Comparison of ENCODE assay signal across 26 mouse cellular contexts in genomic region chr11:22938983-22939382, GRCm38 (mm10). TPM values are rescaled to one million over a fixed set of nuclear protein-coding genes. Genes with fewer than 3 reads are reported as not detected.
DNase-seq lines count a peak whose midpoint lies in the region; ATAC-seq and TF ChIP-seq lines count a peak whose summit lies in the region.
"Had no signal": no experiment of that assay in that cellular context is flagged by ENCODE, and none has a peak within 500 bp of the region (broad histone marks: within the 10 kb centered on the region; RNA-seq: fewer than 3 reads in every experiment).

No protein-coding gene starts in this region.

- TF ChIP-seq POLR2A in thymus, adult 2 months (IDR thresholded peaks at IDR 0.05; ENCODE audit: control insufficient read depth, extremely low read depth, insufficient read depth, low read length, poor library complexity) = no peak
- no peak for TF ChIP-seq POLR2A in MEL (IDR thresholded peaks at IDR 0.05; ENCODE audit: control insufficient read depth in 1 of 2, insufficient read depth in 1 of 2, low read depth in 1 of 2, low read length in 2 of 2, poor library complexity in 1 of 2)

- TF ChIP-seq CTCF in thymus, adult 2 months (IDR thresholded peaks at IDR 0.05; ENCODE audit: borderline replicate concordance, control insufficient read depth, extremely low read depth, insufficient read depth, low read length, poor library complexity) = no peak
- TF ChIP-seq CTCF in MEL (IDR thresholded peaks at IDR 0.05 in 2 of 3, conservative IDR thresholded peaks at IDR 0.05 in 1 of 3; ENCODE audit: control insufficient read depth in 1 of 3, insufficient read depth in 1 of 3, low read depth in 2 of 3, low read length in 3 of 3, poor library complexity in 1 of 3, severe bottlenecking in 1 of 3) = no peak
- TF ChIP-seq CTCF in left cerebral cortex, adult 2 months (IDR thresholded peaks at IDR 0.05) = no peak

- H3K9me3 ChIP-seq in heart, embryonic 11.5 days (replicated peaks; ENCODE audit: control insufficient read depth, low read length) = no peaks in the 10 kb centered on the region
- no peaks in the 10 kb centered on the region for H3K9me3 ChIP-seq in heart, embryonic 12.5 days (replicated peaks)
- no peaks in the 10 kb centered on the region for H3K9me3 ChIP-seq in MEL (replicated peaks; ENCODE audit: insufficient read depth, low read length)
- H3K9me3 ChIP-seq: embryonic facial prominence, embryonic 12.5 days; embryonic facial prominence, embryonic 15.5 days; forebrain, embryonic 13.5 days; G1E; heart, embryonic 13.5 days had no signal

- 57% methylated on average over 2 of the region's 2 CpGs for WGBS in heart, embryonic 11.5 days (ENCODE audit: insufficient replicate concordance)
- WGBS in heart, embryonic 12.5 days = 65% methylated on average over 2 of the region's 2 CpGs
- WGBS in thymus, adult 2 months = 98% methylated on average over 2 of the region's 2 CpGs

- H3K27me3 ChIP-seq in heart, embryonic 11.5 days (ENCODE audit: control insufficient read depth, insufficient read depth, low read length) = no peaks in the 10 kb centered on the region
- H3K27me3 ChIP-seq in heart, embryonic 12.5 days (replicated peaks) = no peaks in the 10 kb centered on the region
- no peaks in the 10 kb centered on the region for H3K27me3 ChIP-seq in thymus, adult 2 months (ENCODE audit: control insufficient read depth, insufficient read depth, low read length)
- no peaks in the 10 kb centered on the region for H3K27me3 ChIP-seq in MEL (ENCODE audit: control insufficient read depth in 1 of 2, insufficient read depth in 2 of 2, low read length in 2 of 2)
- H3K27me3 ChIP-seq: embryonic facial prominence, embryonic 12.5 days; embryonic facial prominence, embryonic 15.5 days; forebrain, embryonic 13.5 days; heart, embryonic 13.5 days had no signal

- H3K4me3 ChIP-seq in heart, embryonic 11.5 days (ENCODE audit: low read depth, low read length) = no peak overlapping the region
- no peak overlapping the region for H3K4me3 ChIP-seq in heart, embryonic 12.5 days
- no peak overlapping the region for H3K4me3 ChIP-seq in thymus, adult 2 months (ENCODE audit: control insufficient read depth, insufficient read depth, low read length)
- H3K4me3 ChIP-seq in MEL (ENCODE audit: control insufficient read depth in 1 of 2, insufficient read depth in 1 of 2, low read depth in 2 of 2, low read length in 2 of 2) = no peak overlapping the region
- H3K4me3 ChIP-seq in left cerebral cortex, adult 2 months = no peak overlapping the region
- H3K4me3 ChIP-seq: embryonic facial prominence, embryonic 12.5 days; embryonic facial prominence, embryonic 15.5 days; forebrain, embryonic 13.5 days; heart, embryonic 13.5 days had no signal

- no peak overlapping the region for H3K27ac ChIP-seq in heart, embryonic 11.5 days (ENCODE audit: low read depth, low read length)
- H3K27ac ChIP-seq in heart, embryonic 12.5 days (ENCODE audit: poor library complexity, severe bottlenecking) = no peak overlapping the region
- peak overlapping the region; percentile 41; the same call in 1 of the 2 replicates for H3K27ac ChIP-seq in thymus, adult 2 months (ENCODE audit: control insufficient read depth, insufficient read depth, low read length)
- H3K27ac ChIP-seq in MEL (ENCODE audit: control insufficient read depth, low read depth, low read length) = no peak overlapping the region
- H3K27ac ChIP-seq in left cerebral cortex, adult 2 months = no peak overlapping the region
- H3K27ac ChIP-seq: embryonic facial prominence, embryonic 12.5 days; embryonic facial prominence, embryonic 15.5 days; forebrain, embryonic 13.5 days; heart, embryonic 13.5 days; hindbrain, embryonic 14.5 days; hindbrain, postnatal 0 days had no signal

- no peaks in the 10 kb centered on the region for H3K79me2 ChIP-seq in MEL (ENCODE audit: control insufficient read depth, insufficient read depth, low read length, poor library complexity)

- no peak for TF ChIP-seq RAD21 in MEL (IDR thresholded peaks at IDR 0.05; ENCODE audit: low read depth, low read length)

- TF ChIP-seq EP300 in MEL (IDR thresholded peaks at IDR 0.05; ENCODE audit: low read depth in 1 of 2, low read length in 2 of 2) = no peak

- no peak for DNase-seq in thymus, adult 2 months
- no peak for DNase-seq in thymus, postnatal 0 days (ENCODE audit: low spot score)
- no peak for DNase-seq in MEL (ENCODE audit: low read depth, low spot score)
- no peak for DNase-seq in left cerebral cortex, adult 2 months (ENCODE audit: extremely low spot score in 1 of 2, low spot score in 2 of 2)
- DNase-seq: adrenal gland, adult 2 months; adrenal gland, postnatal 14 days; cerebellum, adult 11 months; cerebellum, adult 2 months; cerebellum, adult 9-11 months; cerebellum, postnatal 25 days; gastrocnemius, postnatal 14 days; heart, postnatal 14 days; heart, postnatal 4 days had no signal

- H3K4me2 ChIP-seq in heart, embryonic 11.5 days = no peak overlapping the region
- H3K4me2 ChIP-seq in heart, embryonic 12.5 days = no peak overlapping the region
- H3K4me2 ChIP-seq: embryonic facial prominence, embryonic 12.5 days; embryonic facial prominence, embryonic 15.5 days; forebrain, embryonic 13.5 days; heart, embryonic 13.5 days; hindbrain, embryonic 14.5 days had no signal

- ATAC-seq in heart, embryonic 11.5 days (replicated peaks; ENCODE audit: insufficient number of reproducible peaks, low FRiP score, low TSS enrichment) = 0 out of 2 replicates have a peak, but pooled peaks have one; percentile 42
- no peak for ATAC-seq in heart, embryonic 12.5 days (ENCODE audit: insufficient number of reproducible peaks, low FRiP score)
- ATAC-seq: CD4-positive, CD25-positive, alpha-beta regulatory T cell, adult 4 months; forebrain, embryonic 13.5 days; forebrain, embryonic 16.5 days; hindbrain, postnatal 0 days; inflammation-experienced regulatory T-cells, adult 6 months; intestine, embryonic 16.5 days had no signal

- no peak overlapping the region for H3K9ac ChIP-seq in heart, embryonic 11.5 days (ENCODE audit: low read depth, low read length)
- no peak overlapping the region for H3K9ac ChIP-seq in heart, embryonic 12.5 days
- H3K9ac ChIP-seq in MEL (ENCODE audit: control insufficient read depth, low read depth, low read length, poor library complexity, severe bottlenecking) = no peak overlapping the region
- H3K9ac ChIP-seq: embryonic facial prominence, embryonic 12.5 days; embryonic facial prominence, embryonic 15.5 days; forebrain, embryonic 13.5 days; heart, embryonic 13.5 days; hindbrain, embryonic 14.5 days had no signal

- no peaks in the 10 kb centered on the region for H3K36me3 ChIP-seq in heart, embryonic 11.5 days (ENCODE audit: control insufficient read depth, insufficient read depth, low read length)
- H3K36me3 ChIP-seq in heart, embryonic 12.5 days = no peaks in the 10 kb centered on the region
- no peaks in the 10 kb centered on the region for H3K36me3 ChIP-seq in thymus, adult 2 months (ENCODE audit: control insufficient read depth, insufficient read depth, low read length)
- H3K36me3 ChIP-seq in MEL (ENCODE audit: control insufficient read depth in 1 of 2, insufficient read depth in 2 of 2, low read length in 2 of 2) = peaks cover 0 to 18% of the 10 kb centered on the region in 2 experiments; a peak in 2 of 4 replicates
- H3K36me3 ChIP-seq: embryonic facial prominence, embryonic 12.5 days; embryonic facial prominence, embryonic 15.5 days; heart, embryonic 13.5 days had no signal

- intact Hi-C loops in left cerebral cortex, adult 2 months (cut with DNase I) = loop anchor here (5.0 kb wide), 1 partner anchor 82 kb away; no protein-coding TSS in a partner anchor

- peaks cover 3% of the 10 kb centered on the region; the same call in 1 of the 2 replicates for H3K4me1 ChIP-seq in heart, embryonic 11.5 days (ENCODE audit: control insufficient read depth, insufficient read depth, low read length)
- H3K4me1 ChIP-seq in heart, embryonic 12.5 days (replicated peaks) = peaks cover 8% of the 10 kb centered on the region
- H3K4me1 ChIP-seq in thymus, adult 2 months (replicated peaks; ENCODE audit: control insufficient read depth, insufficient read depth, low read length) = 0 out of 2 replicates have a peak, but pooled peaks cover 2% of the 10 kb centered on the region
- H3K4me1 ChIP-seq in MEL (ENCODE audit: control insufficient read depth in 1 of 2, insufficient read depth in 2 of 2, low read length in 2 of 2) = peaks cover 8 to 11% of the 10 kb centered on the region in 2 experiments
- H3K4me1 ChIP-seq: embryonic facial prominence, embryonic 12.5 days; embryonic facial prominence, embryonic 15.5 days; forebrain, embryonic 13.5 days had no signal

RNA-seq across cellular contexts. Expression of gene Zrsr1, which starts 32.8 kb away (rescaled TPM):
- polyA plus RNA-seq in heart, embryonic 11.5 days (2014; fragmentation: Nextera tagmentation; extraction: Ambion mirVana) = 2.2 and 3.1 TPM in 2 replicates
- polyA plus RNA-seq in heart, embryonic 12.5 days (2016; fragmentation: Nextera tagmentation; extraction: Ambion mirVana) = 2.3 and 3.2 TPM in 2 replicates
- polyA plus RNA-seq in thymus, adult 2 months (2012; rRNA removed) = 3.4 and 3.5 TPM in 2 replicates
- 3.1 and 3.7 TPM in 2 replicates for polyA plus RNA-seq in thymus, postnatal 0 days (2015; fragmentation: Nextera tagmentation; extraction: Ambion mirVana)
- 10.4 and 11.3 TPM in 2 replicates for total RNA-seq in MEL (2012; rRNA removed)
- polyA plus RNA-seq in MEL (2012; ENCODE audit: insufficient read depth in 1 of 2, insufficient read length in 2 of 2, low read depth in 1 of 2, low replicate concordance in 2 of 2, missing spikeins in 1 of 2) = 10 to 100 TPM in 1 of 2 experiments, not detected in 1; 15.8 TPM
- 10 to 100 TPM; 70.0 to 75.6 TPM for total RNA-seq in left cerebral cortex, adult 2 months (2021)

RNA-seq across cellular contexts. Expression of gene Gm28048, which starts 42.9 kb away (rescaled TPM):
- polyA plus RNA-seq in heart, embryonic 11.5 days (2014; fragmentation: Nextera tagmentation; extraction: Ambion mirVana) = 8.2 and 11.5 TPM in 2 replicates
- 8.5 and 9.4 TPM in 2 replicates for polyA plus RNA-seq in heart, embryonic 12.5 days (2016; fragmentation: Nextera tagmentation; extraction: Ambion mirVana)
- not detected in 2 replicates for polyA plus RNA-seq in thymus, adult 2 months (2012; rRNA removed)
- polyA plus RNA-seq in thymus, postnatal 0 days (2015; fragmentation: Nextera tagmentation; extraction: Ambion mirVana) = 41.2 and 44.0 TPM in 2 replicates
- 11.8 and 15.0 TPM in 2 replicates for total RNA-seq in MEL (2012; rRNA removed)
- polyA plus RNA-seq in MEL (2012; ENCODE audit: insufficient read depth in 1 of 2, insufficient read length in 2 of 2, low read depth in 1 of 2, low replicate concordance in 2 of 2, missing spikeins in 1 of 2) = 1 to 10 TPM in 1 of 2 experiments, not detected in 1; 8.6 TPM
- 10 to 100 TPM in 1 of 2 experiments, 1 to 10 TPM in 1; 9.5 to 14.7 TPM for total RNA-seq in left cerebral cortex, adult 2 months (2021)
- total RNA-seq: hindbrain, postnatal 0 days had no signal
- polyA plus RNA-seq: adrenal gland, adult 2 months; G1E had no signal

RNA-seq across cellular contexts. Expression of gene Commd1, which starts 43.2 kb away (rescaled TPM):
- polyA plus RNA-seq in heart, embryonic 11.5 days (2014; fragmentation: Nextera tagmentation; extraction: Ambion mirVana) = 327 and 355 TPM in 2 replicates
- polyA plus RNA-seq in heart, embryonic 12.5 days (2016; fragmentation: Nextera tagmentation; extraction: Ambion mirVana) = 295 and 316 TPM in 2 replicates
- 12.2 and 13.0 TPM in 2 replicates for polyA plus RNA-seq in thymus, adult 2 months (2012; rRNA removed)
- polyA plus RNA-seq in thymus, postnatal 0 days (2015; fragmentation: Nextera tagmentation; extraction: Ambion mirVana) = 265 and 303 TPM in 2 replicates
- total RNA-seq in MEL (2012; rRNA removed) = 113 and 128 TPM in 2 replicates
- 100 to 1,000 TPM in 1 of 2 experiments, not detected in 1; 102 TPM for polyA plus RNA-seq in MEL (2012; ENCODE audit: insufficient read depth in 1 of 2, insufficient read length in 2 of 2, low read depth in 1 of 2, low replicate concordance in 2 of 2, missing spikeins in 1 of 2)
- total RNA-seq in left cerebral cortex, adult 2 months (2021) = 10 to 100 TPM; 36.7 to 47.7 TPM

RNA-seq across cellular contexts. Expression of gene Cct4, which starts 51.3 kb away (rescaled TPM):
- polyA plus RNA-seq in heart, embryonic 11.5 days (2014; fragmentation: Nextera tagmentation; extraction: Ambion mirVana) = 275 and 277 TPM in 2 replicates
- polyA plus RNA-seq in heart, embryonic 12.5 days (2016; fragmentation: Nextera tagmentation; extraction: Ambion mirVana) = 240 and 247 TPM in 2 replicates
- 206 and 311 TPM in 2 replicates for polyA plus RNA-seq in thymus, adult 2 months (2012; rRNA removed)
- polyA plus RNA-seq in thymus, postnatal 0 days (2015; fragmentation: Nextera tagmentation; extraction: Ambion mirVana) = 230 and 241 TPM in 2 replicates
- 552 and 588 TPM in 2 replicates for total RNA-seq in MEL (2012; rRNA removed)
- polyA plus RNA-seq in MEL (2012; ENCODE audit: insufficient read depth in 1 of 2, insufficient read length in 2 of 2, low read depth in 1 of 2, low replicate concordance in 2 of 2, missing spikeins in 1 of 2) = 100 to 1,000 TPM; 387 to 567 TPM
- total RNA-seq in left cerebral cortex, adult 2 months (2021) = 100 to 1,000 TPM in 1 of 2 experiments, 10 to 100 TPM in 1; 97.1 to 104 TPM
